Mouse (Mus musculus): Measurements from ENCODE around the gene Pdcd7. TPM values are rescaled to one million over a fixed set of nuclear protein-coding genes. Genes with fewer than 3 reads are reported as not detected.

The Pdcd7 gene
- polyA plus RNA-seq (2015; fragmentation: Nextera tagmentation; extraction: Ambion mirVana) = 3.3 and 3.6 TPM in 2 replicates

GRCm38 (mm10) chr9:65345854-65346475, at the start of gene Pdcd7:
Pdcd7 (plus strand) TSS chr9:65346104.
- peak; percentile 87 for ATAC-seq (ENCODE audit: insufficient read depth)
- peak within 1 kb of the TSS; percentile 94 for H3K4me2 ChIP-seq
- H3K27me3 ChIP-seq = no peaks in the 10 kb centered on the region
- no peaks in the 10 kb centered on the region for H3K36me3 ChIP-seq (replicated peaks)
- under 1% methylated on average over 59 of the region's 59 CpGs for WGBS (ENCODE audit: insufficient replicate concordance)
- peaks cover 33% of the 10 kb centered on the region for H3K4me1 ChIP-seq (replicated peaks)
- peak within 1 kb of the TSS; percentile 96 for H3K27ac ChIP-seq (replicated peaks)
- H3K4me3 ChIP-seq (replicated peaks) = peak within 1 kb of the TSS; percentile 98
- no peaks in the 10 kb centered on the region for H3K9me3 ChIP-seq (replicated peaks)
- H3K9ac ChIP-seq = peak within 1 kb of the TSS; percentile 97

- Histone ChIP-seq H3K4me3 (replicated peaks) (no peak overlapping the region), H3K27ac (replicated peaks) (no peak overlapping the region), H3K36me3 (replicated peaks) (peaks cover 34% of the 10 kb centered on the region), H3K9me3 (replicated peaks) (no peaks in the 10 kb centered on the region), H3K4me2 (no peak overlapping the region), H3K27me3 (no peaks in the 10 kb centered on the region), H3K4me1 (replicated peaks) (peaks cover 38% of the 10 kb centered on the region), H3K9ac (no peak overlapping the region)
- WGBS (ENCODE audit: insufficient replicate concordance) = 81% methylated on average over 2 of the region's 2 CpGs
- no peak for ATAC-seq (ENCODE audit: insufficient read depth)
Measured at GRCm38 (mm10) chr9:65297056-65297455, 48.8 kb upstream of the Pdcd7 start.

- Histone ChIP-seq H3K27me3 (no peaks in the 10 kb centered on the region), H3K4me2 (no peak overlapping the region), H3K9me3 (replicated peaks) (no peaks in the 10 kb centered on the region), H3K9ac (no peak overlapping the region), H3K27ac (replicated peaks) (no peak overlapping the region), H3K4me1 (replicated peaks) (peaks cover 29% of the 10 kb centered on the region), H3K4me3 (replicated peaks) (no peak overlapping the region), H3K36me3 (replicated peaks) (peaks cover 51% of the 10 kb centered on the region)
- ATAC-seq (ENCODE audit: insufficient read depth) = no peak
- whole genome bisulfite sequencing (ENCODE audit: insufficient replicate concordance) = 72% methylated on average over 3 of the region's 3 CpGs
Measured at GRCm38 (mm10) chr9:65298761-65299160, 47.1 kb upstream of the Pdcd7 start.

- 90% methylated on average over 7 of the region's 7 CpGs for WGBS (ENCODE audit: insufficient replicate concordance)
- H3K9ac ChIP-seq = no peak overlapping the region
- peaks cover 29% of the 10 kb centered on the region for H3K4me1 ChIP-seq (replicated peaks)
- H3K36me3 ChIP-seq (replicated peaks) = peaks cover 58% of the 10 kb centered on the region
- no peak overlapping the region for H3K27ac ChIP-seq (replicated peaks)
- no peak overlapping the region for H3K4me2 ChIP-seq
- H3K27me3 ChIP-seq = no peaks in the 10 kb centered on the region
- no peak overlapping the region for H3K4me3 ChIP-seq (replicated peaks)
- no peaks in the 10 kb centered on the region for H3K9me3 ChIP-seq (replicated peaks)
- ATAC-seq (ENCODE audit: insufficient read depth) = no peak
Measured at GRCm38 (mm10) chr9:65299650-65300049, 46.3 kb upstream of the Pdcd7 start.

GRCm38 (mm10) chr9:65302327-65302983, 43.4 kb upstream of the Pdcd7 start:
- H3K4me1 ChIP-seq (replicated peaks) = peaks cover 6% of the 10 kb centered on the region; the same call in 1 of the 2 replicates
- H3K27ac ChIP-seq (replicated peaks) = no peak overlapping the region
- no peak overlapping the region for H3K4me2 ChIP-seq
- 89% methylated on average over 4 of the region's 4 CpGs for WGBS (ENCODE audit: insufficient replicate concordance)
- no peak overlapping the region for H3K4me3 ChIP-seq (replicated peaks)
- no peaks in the 10 kb centered on the region for H3K9me3 ChIP-seq (replicated peaks)
- H3K9ac ChIP-seq = no peak overlapping the region
- ATAC-seq (ENCODE audit: insufficient read depth) = no peak
- H3K36me3 ChIP-seq (replicated peaks) = peaks cover 71% of the 10 kb centered on the region
- H3K27me3 ChIP-seq = no peaks in the 10 kb centered on the region

- ATAC-seq (ENCODE audit: insufficient read depth) = no peak
- Histone ChIP-seq H3K4me1 (replicated peaks) (peaks cover 6% of the 10 kb centered on the region; the same call in 1 of the 2 replicates), H3K36me3 (replicated peaks) (peaks cover 75% of the 10 kb centered on the region), H3K27ac (replicated peaks) (no peak overlapping the region; the same call in 1 of the 2 replicates), H3K4me3 (replicated peaks) (no peak overlapping the region), H3K9ac (no peak overlapping the region), H3K27me3 (no peaks in the 10 kb centered on the region), H3K4me2 (no peak overlapping the region), H3K9me3 (replicated peaks) (no peaks in the 10 kb centered on the region)
- 91% methylated on average over 4 of the region's 4 CpGs for WGBS (ENCODE audit: insufficient replicate concordance)
Measured at GRCm38 (mm10) chr9:65303586-65303985, 42.3 kb upstream of the Pdcd7 start.

GRCm38 (mm10) chr9:65304300-65304699, 41.6 kb upstream of the Pdcd7 start:
- no peak overlapping the region for H3K4me3 ChIP-seq (replicated peaks)
- no peak overlapping the region for H3K9ac ChIP-seq
- H3K36me3 ChIP-seq (replicated peaks) = peaks cover 80% of the 10 kb centered on the region
- 84% methylated on average over 4 of the region's 4 CpGs for WGBS (ENCODE audit: insufficient replicate concordance)
- no peak overlapping the region for H3K27ac ChIP-seq (replicated peaks)
- peaks cover 6% of the 10 kb centered on the region; the same call in 1 of the 2 replicates for H3K4me1 ChIP-seq (replicated peaks)
- no peak for ATAC-seq (ENCODE audit: insufficient read depth)
- H3K4me2 ChIP-seq = no peak overlapping the region
- H3K9me3 ChIP-seq (replicated peaks) = no peaks in the 10 kb centered on the region
- H3K27me3 ChIP-seq = no peaks in the 10 kb centered on the region

- no peak overlapping the region for H3K27ac ChIP-seq (replicated peaks)
- 87% methylated on average over 2 of the region's 2 CpGs for WGBS (ENCODE audit: insufficient replicate concordance)
Measured at GRCm38 (mm10) chr9:65306672-65307071, 39.2 kb upstream of the Pdcd7 start.

GRCm38 (mm10) chr9:65308011-65308410, 37.9 kb upstream of the Pdcd7 start:
- no peak for ATAC-seq (ENCODE audit: insufficient read depth)
- Histone ChIP-seq H3K36me3 (replicated peaks) (peaks cover 77% of the 10 kb centered on the region), H3K4me3 (replicated peaks) (no peak overlapping the region), H3K4me2 (no peak overlapping the region), H3K27ac (replicated peaks) (no peak overlapping the region), H3K27me3 (no peaks in the 10 kb centered on the region), H3K4me1 (replicated peaks) (no peaks in the 10 kb centered on the region), H3K9me3 (replicated peaks) (no peaks in the 10 kb centered on the region), H3K9ac (no peak overlapping the region)
- 69% methylated on average over 1 of the region's 1 CpGs for WGBS (ENCODE audit: insufficient replicate concordance)

More at GRCm38 (mm10) chr9:65306672-65307071, 39.2 kb upstream of the Pdcd7 start:
- H3K27me3 ChIP-seq = no peaks in the 10 kb centered on the region
- no peak for ATAC-seq (ENCODE audit: insufficient read depth)
- no peak overlapping the region for H3K9ac ChIP-seq
- H3K36me3 ChIP-seq (replicated peaks) = peaks cover 78% of the 10 kb centered on the region
- no peak overlapping the region for H3K4me2 ChIP-seq
- no peak overlapping the region for H3K4me3 ChIP-seq (replicated peaks)
- H3K9me3 ChIP-seq (replicated peaks) = no peaks in the 10 kb centered on the region
- peaks cover 6% of the 10 kb centered on the region; the same call in 1 of the 2 replicates for H3K4me1 ChIP-seq (replicated peaks)

GRCm38 (mm10) chr9:65312669-65313357, 33.1 kb upstream of the Pdcd7 start:
- Histone ChIP-seq H3K9ac (no peak overlapping the region), H3K4me3 (replicated peaks) (no peak overlapping the region), H3K36me3 (replicated peaks) (peaks cover 65% of the 10 kb centered on the region), H3K4me1 (replicated peaks) (no peaks in the 10 kb centered on the region), H3K27me3 (no peaks in the 10 kb centered on the region), H3K4me2 (no peak overlapping the region), H3K27ac (replicated peaks) (no peak overlapping the region), H3K9me3 (replicated peaks) (no peaks in the 10 kb centered on the region)
- no peak; the same call in 1 of the 2 replicates for ATAC-seq (ENCODE audit: insufficient read depth)
- WGBS (ENCODE audit: insufficient replicate concordance) = 84% methylated on average over 4 of the region's 4 CpGs

- H3K27me3 ChIP-seq = no peaks in the 10 kb centered on the region
- H3K9ac ChIP-seq = no peak overlapping the region
- no peak overlapping the region for H3K4me2 ChIP-seq
- no peak for ATAC-seq (ENCODE audit: insufficient read depth)
- WGBS (ENCODE audit: insufficient replicate concordance) = 69% methylated on average over 1 of the region's 1 CpGs
- H3K27ac ChIP-seq (replicated peaks) = no peak overlapping the region
- no peaks in the 10 kb centered on the region for H3K9me3 ChIP-seq (replicated peaks)
- peaks cover 64% of the 10 kb centered on the region for H3K36me3 ChIP-seq (replicated peaks)
- no peak overlapping the region for H3K4me3 ChIP-seq (replicated peaks)
- no peaks in the 10 kb centered on the region for H3K4me1 ChIP-seq (replicated peaks)
Measured at GRCm38 (mm10) chr9:65313846-65314245, 32.1 kb upstream of the Pdcd7 start.
